Mouse (Mus musculus) cortical plate, adult 2 months (tissue): ENCODE results near the gene Pbld2.

Source experiments
- CTCF ChIP-seq: fragments of 200-500 bp; IDR thresholded peaks from 2 replicates; pipeline ENCODE4 v1.5.1; 2011; ENCODE audit warnings: mild to moderate bottlenecking, control low read depth, low read length; ENCODE audit not compliant: insufficient read depth; ENCODE audit errors: extremely low read depth
- POLR2A ChIP-seq: fragments of 200-500 bp; IDR thresholded peaks from 2 replicates; pipeline ENCODE4 v1.6.1; 2011; ENCODE audit warnings: mild to moderate bottlenecking, low read length, control low read depth; ENCODE audit not compliant: insufficient read depth; ENCODE audit errors: extremely low read depth

- TF ChIP-seq CTCF (no peak), POLR2A (no peak)
Measured at GRCm38 (mm10) chr10:63014168-63014567, 9.9 kb upstream of the Pbld2 start.
